Mouse (Mus musculus) testis, adult 2 months (tissue): ENCODE measurements around the gene Sspo. TPM values are rescaled to one million over a fixed set of nuclear protein-coding genes. Genes with fewer than 3 reads are reported as not detected.

Source experiments
- H3K27ac ChIP-seq: fragments of 200-500 bp; 2 replicates; pipeline ENCODE4 v1.5.1; 2012; ENCODE audit warnings: low read depth, low read length; ENCODE audit not compliant: control insufficient read depth, insufficient read depth
- H3K27me3 ChIP-seq: fragments of 200-500 bp; 2 replicates; pipeline ENCODE4 v1.6.1; 2012; ENCODE audit warnings: mild to moderate bottlenecking, low read length, moderate library complexity; ENCODE audit not compliant: control insufficient read depth, insufficient read depth
- H3K36me3 ChIP-seq: fragments of 200-500 bp; 2 replicates; pipeline ENCODE4 v1.6.1; 2012; ENCODE audit warnings: mild to moderate bottlenecking, low read length; ENCODE audit not compliant: control insufficient read depth, insufficient read depth
- H3K4me1 ChIP-seq: fragments of 200-500 bp; 2 replicates; pipeline ENCODE4 v1.6.1; 2012; ENCODE audit warnings: low read length; ENCODE audit not compliant: control insufficient read depth, insufficient read depth
- H3K4me3 ChIP-seq: fragments of 200-500 bp; 2 replicates; pipeline ENCODE4 v1.5.1; 2012; ENCODE audit warnings: low read depth, mild to moderate bottlenecking, low read length, moderate library complexity, mixed read lengths; ENCODE audit not compliant: control insufficient read depth
- CTCF ChIP-seq: fragments of 200-500 bp; IDR thresholded peaks from 2 replicates; pipeline ENCODE4 v1.5.1; 2012; ENCODE audit warnings: low read depth, mild to moderate bottlenecking, inconsistent platforms, low read length, moderate library complexity; ENCODE audit not compliant: control insufficient read depth, insufficient read depth, insufficient replicate concordance
- POLR2A ChIP-seq: fragments of 200-500 bp; IDR thresholded peaks from 2 replicates; pipeline ENCODE4 v1.6.1; 2012; ENCODE audit warnings: low read depth, mild to moderate bottlenecking, inconsistent platforms, low read length, moderate library complexity; ENCODE audit not compliant: control insufficient read depth
- polyA plus RNA-seq: library from polyadenylated mRNA; depleted of rRNA; stranded (reverse); fragments of >200 nt; gene quantifications from 2 replicates; pipeline ENCODE4 v1.2.3, GENCODE M21; 2012

Gene Sspo
- polyA plus RNA-seq, 1 experiment: 2.1 TPM

- no peaks in the 10 kb centered on the region for H3K36me3 ChIP-seq
- TF ChIP-seq CTCF: no peak
- TF ChIP-seq POLR2A: peak; percentile 74
- no peaks in the 10 kb centered on the region for H3K27me3 ChIP-seq
- peak within 1 kb of the TSS; percentile 90 for H3K27ac ChIP-seq
- H3K4me3 ChIP-seq: peak within 1 kb of the TSS; percentile 97
- H3K4me1 ChIP-seq: peaks cover 17% of the 10 kb centered on the region
Observed at GRCm38 (mm10) chr6:48537105-48537954, 89.3 kb downstream of the Sspo start, which contains the start of gene Atp6v0e2. Gene Atp6v0e2, plus strand, starts transcription at chr6:48537615.

DNA sequence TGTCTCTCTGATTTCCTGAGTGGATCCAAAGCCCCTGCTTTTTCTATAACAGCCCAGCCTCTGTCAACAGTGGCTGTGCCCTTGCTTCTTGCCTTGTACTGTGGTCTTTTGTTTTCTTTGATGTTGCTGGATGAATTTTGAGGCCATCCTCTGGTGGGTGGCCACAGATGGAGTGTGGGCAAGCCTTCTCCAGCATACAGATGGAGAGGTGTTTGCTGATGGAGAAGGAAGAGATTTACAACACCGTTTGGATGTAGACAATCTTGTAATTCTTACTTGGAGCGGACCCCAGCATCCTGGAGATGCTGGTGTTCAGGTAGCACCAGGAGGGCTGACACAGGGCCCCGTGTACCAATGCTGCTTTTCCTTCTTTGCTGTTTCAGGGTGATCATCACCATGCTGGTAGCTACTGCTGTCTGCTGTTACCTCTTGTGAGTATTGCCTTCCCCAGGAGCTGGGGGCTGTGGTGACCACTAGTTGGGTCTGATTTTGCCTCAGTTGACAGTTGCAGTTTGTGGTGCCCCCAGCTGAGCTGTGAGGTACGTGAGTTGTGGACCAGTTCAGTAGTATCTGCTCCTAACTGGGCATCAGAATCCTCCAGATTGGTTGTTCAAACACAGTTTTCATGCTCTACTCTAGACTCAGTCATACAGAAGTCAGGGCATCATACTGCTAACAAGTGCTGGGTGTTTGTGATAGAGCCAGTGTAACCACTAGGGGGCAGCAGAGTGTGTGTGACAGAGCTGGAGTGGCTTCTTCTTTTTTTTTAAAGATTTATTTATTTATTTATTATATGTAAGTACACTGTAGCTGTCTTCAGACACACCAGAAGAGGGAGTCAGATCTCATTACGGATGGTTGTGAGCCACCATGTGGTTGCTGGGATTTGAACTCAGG lies 91.1 kb downstream of the Sspo start:
- no peaks in the 10 kb centered on the region for H3K36me3 ChIP-seq
- H3K27ac ChIP-seq: no peak overlapping the region
- H3K27me3 ChIP-seq: no peaks in the 10 kb centered on the region
- no peak overlapping the region for H3K4me3 ChIP-seq
- H3K4me1 ChIP-seq: peaks cover 17% of the 10 kb centered on the region
- TF ChIP-seq CTCF (peak; percentile 13; the same call in 1 of the 2 replicates), POLR2A (no peak)

DNA sequence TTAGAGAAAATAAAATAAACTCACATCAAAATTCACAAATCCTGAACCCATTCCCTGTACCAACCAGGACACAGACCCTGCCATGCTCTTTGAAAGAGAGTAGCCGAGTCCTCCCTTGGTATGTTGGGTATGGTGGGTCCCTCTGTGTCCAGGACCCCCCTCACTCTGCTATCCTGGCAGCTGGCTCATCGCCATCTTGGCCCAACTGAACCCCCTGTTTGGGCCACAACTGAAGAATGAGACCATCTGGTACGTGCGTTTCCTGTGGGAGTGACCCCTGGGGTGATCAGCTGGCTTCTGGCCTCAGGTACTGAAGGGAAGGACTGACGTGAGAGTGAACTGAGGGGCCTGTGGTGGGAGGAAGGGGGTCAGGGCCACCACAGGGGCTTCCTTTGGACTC lies 91.8 kb downstream of the Sspo start:
- H3K27ac ChIP-seq: no peak overlapping the region
- no peaks in the 10 kb centered on the region for H3K36me3 ChIP-seq
- TF ChIP-seq POLR2A (no peak), CTCF (no peak)
- H3K27me3 ChIP-seq: no peaks in the 10 kb centered on the region
- no peak overlapping the region for H3K4me3 ChIP-seq
- peaks cover 17% of the 10 kb centered on the region for H3K4me1 ChIP-seq

DNA sequence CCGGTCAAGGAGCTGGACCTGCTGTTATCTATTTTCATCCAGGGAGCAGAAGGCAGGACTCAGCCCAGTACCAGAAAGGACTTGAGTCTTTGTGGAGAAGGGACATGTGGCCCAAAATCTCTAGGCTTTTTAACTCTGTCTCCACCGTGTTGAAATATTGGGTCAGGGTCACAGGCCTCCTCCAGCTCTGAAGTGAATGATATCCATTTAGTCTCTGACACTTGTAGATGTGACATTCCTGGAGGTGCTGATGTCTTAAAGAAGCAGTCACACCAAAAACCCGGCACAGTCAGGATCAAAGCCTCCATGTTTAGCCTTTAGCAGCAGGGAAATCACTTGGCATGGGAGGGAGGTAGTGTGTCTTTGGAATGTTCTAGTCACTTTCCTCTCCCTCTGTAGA lies 92.7 kb downstream of the Sspo start:
- Histone ChIP-seq H3K4me3 (no peak overlapping the region), H3K4me1 (peaks cover 17% of the 10 kb centered on the region), H3K36me3 (no peaks in the 10 kb centered on the region), H3K27ac (no peak overlapping the region), H3K27me3 (no peaks in the 10 kb centered on the region)
- TF ChIP-seq CTCF: no peak
- no peak for TF ChIP-seq POLR2A

DNA sequence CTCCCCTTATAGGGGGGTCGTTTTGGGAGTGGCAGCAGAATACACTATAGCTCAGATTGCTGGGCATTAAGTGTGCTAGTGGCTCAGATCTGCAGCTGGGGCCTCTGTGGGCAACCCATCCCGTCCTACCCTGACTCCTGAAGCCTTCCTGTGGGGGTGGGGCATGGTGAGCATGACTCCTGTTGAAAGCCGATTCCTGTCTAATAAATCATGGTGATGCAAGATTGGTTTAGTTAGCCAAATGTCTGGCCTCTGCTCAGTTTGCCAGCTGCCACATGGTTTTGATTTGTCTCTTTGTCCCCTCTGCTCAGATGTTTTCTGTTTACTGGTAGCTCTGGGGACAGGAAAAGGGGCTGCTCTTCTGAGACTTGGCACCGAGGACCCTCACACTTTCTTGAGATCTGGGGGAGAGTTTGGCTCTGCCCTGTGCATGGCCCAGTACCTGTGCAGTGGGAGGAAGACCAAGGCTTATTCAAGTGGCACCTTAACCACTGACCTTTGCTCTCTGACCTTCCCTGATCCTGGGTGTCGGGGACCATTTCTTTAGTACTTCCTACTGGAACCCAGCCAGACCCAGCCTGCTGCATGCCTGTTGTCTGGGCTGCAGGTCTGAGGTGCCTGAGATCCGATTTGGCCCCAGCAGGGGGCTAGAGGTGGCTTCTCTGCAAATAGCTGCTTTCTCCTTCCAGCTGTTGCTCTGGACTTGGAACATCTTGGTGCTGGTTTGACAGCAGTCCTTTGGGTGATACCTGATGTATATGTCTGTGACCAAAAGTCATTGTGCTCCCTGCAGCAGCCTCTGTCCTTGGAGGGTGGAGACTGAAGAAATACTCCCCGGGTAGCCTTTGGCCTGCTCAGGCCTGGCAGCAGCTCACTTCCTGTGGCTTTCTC lies 93.8 kb downstream of the Sspo start:
- Histone ChIP-seq H3K36me3 (no peaks in the 10 kb centered on the region), H3K4me3 (no peak overlapping the region), H3K27me3 (no peaks in the 10 kb centered on the region), H3K4me1 (peaks cover 14% of the 10 kb centered on the region), H3K27ac (no peak overlapping the region)
- no peak for TF ChIP-seq CTCF
- no peak for TF ChIP-seq POLR2A

DNA sequence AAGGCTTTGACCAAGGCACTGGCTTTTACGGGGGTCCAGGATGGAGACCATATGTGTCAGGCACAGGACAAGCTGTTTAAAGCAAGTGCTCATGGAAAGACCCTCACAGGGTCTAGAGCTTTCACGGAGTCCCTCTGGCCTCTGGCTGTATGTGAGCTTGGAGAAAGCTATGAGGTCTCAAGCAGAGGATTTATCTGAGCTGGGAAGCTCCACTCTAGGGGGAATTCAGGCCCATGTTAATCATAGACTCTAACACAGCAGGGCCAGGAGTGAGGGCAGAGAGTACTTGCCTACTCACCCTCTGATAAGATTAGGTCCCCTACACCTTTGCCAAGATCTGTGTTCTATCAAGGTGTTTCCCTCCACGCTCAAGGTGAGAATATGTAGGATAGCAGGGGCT lies 94.6 kb downstream of the Sspo start:
- TF ChIP-seq POLR2A (no peak), CTCF (no peak)
- H3K27ac ChIP-seq: no peak overlapping the region

DNA sequence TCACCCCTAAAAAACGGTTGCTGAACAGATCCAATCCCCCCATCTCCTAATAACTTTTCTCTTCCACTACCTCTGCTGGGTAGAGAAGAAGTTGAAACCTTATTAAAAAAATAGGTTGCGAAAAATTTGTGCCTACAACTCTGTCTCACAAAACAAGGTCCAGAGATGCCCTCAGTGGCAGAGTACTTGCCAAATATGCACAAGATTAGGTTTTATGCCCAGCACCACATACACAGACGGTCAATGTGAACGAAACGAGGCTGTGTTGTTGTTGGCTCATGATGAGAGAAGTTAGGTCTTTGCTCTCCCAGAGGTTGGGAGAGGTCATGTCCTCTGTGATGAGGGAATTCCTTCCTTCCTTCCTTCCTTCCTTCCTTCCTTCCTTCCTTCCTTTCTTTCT lies 97.2 kb downstream of the Sspo start:
- no peaks in the 10 kb centered on the region for H3K27me3 ChIP-seq
- no peak overlapping the region for H3K27ac ChIP-seq
- no peak for TF ChIP-seq POLR2A
- no peak for TF ChIP-seq CTCF
- H3K36me3 ChIP-seq: no peaks in the 10 kb centered on the region
- H3K4me3 ChIP-seq: no peak overlapping the region
- H3K4me1 ChIP-seq: peaks cover 3% of the 10 kb centered on the region; the same call in 1 of the 2 replicates

More for the DNA sequence above, 94.6 kb downstream of the Sspo start:
- Histone ChIP-seq H3K27me3 (no peaks in the 10 kb centered on the region), H3K4me1 (peaks cover 6% of the 10 kb centered on the region), H3K36me3 (no peaks in the 10 kb centered on the region), H3K4me3 (no peak overlapping the region)
